Mouse (Mus musculus) lung, embryonic 14.5 days (tissue): ENCODE measurements at regions not wholly inside any gene's neighbourhood (a gene's known extent, or its start where the extent isn't known, plus 50 kb on each side); places are given as distances from the start of the nearest gene placed in this dataset.

ENCODE experiments used
- ATAC-seq: fragments of 200-750 bp; cut with Nextera tagmentation; 2 replicates; pipeline ENCODE4 v1.8.0; 2017; ENCODE audit warnings: mild to moderate bottlenecking, moderate TSS enrichment, moderate library complexity; ENCODE audit not compliant: insufficient read depth
- DNase-seq: peaks from one replicate; pipeline ENCODE4 v3.0.0-alpha.2; 2015
- H3K27ac ChIP-seq: fragments of 300-500 bp; sonication (generic); 2 replicates; pipeline ENCODE4 v1.5.1; 2014; ENCODE audit warnings: low read depth, mild to moderate bottlenecking, moderate library complexity
- H3K27me3 ChIP-seq: fragments of 300-500 bp; sonication (generic); 2 replicates; pipeline ENCODE4 v1.6.1; 2014; ENCODE audit warnings: low read length, control low read depth; ENCODE audit not compliant: insufficient read depth
- H3K36me3 ChIP-seq: fragments of 300-500 bp; sonication (generic); 2 replicates; pipeline ENCODE4 v1.6.1; 2014; ENCODE audit warnings: control low read depth; ENCODE audit not compliant: insufficient read depth
- H3K4me1 ChIP-seq: fragments of 300-500 bp; sonication (generic); 2 replicates; pipeline ENCODE4 v1.6.1; 2014; ENCODE audit warnings: antibody characterized with exemption, control low read depth; ENCODE audit not compliant: insufficient read depth
- H3K4me2 ChIP-seq: fragments of 300-500 bp; sonication (generic); 2 replicates; pipeline ENCODE4 v1.6.1; 2014; ENCODE audit warnings: mild to moderate bottlenecking
- H3K4me3 ChIP-seq: fragments of 300-500 bp; sonication (generic); 2 replicates; pipeline ENCODE4 v1.5.1; 2014; ENCODE audit warnings: low read depth, low read length
- H3K9ac ChIP-seq: fragments of 300-500 bp; sonication (generic); 2 replicates; pipeline ENCODE4 v1.6.1; 2014
- H3K9me3 ChIP-seq: fragments of 300-500 bp; sonication (generic); 2 replicates; pipeline ENCODE4 v1.6.1; 2016; ENCODE audit warnings: low read depth, low read length, control low read depth
- CTCF ChIP-seq: IDR thresholded peaks from 2 replicates; pipeline ENCODE4 v1.5.1; 2016; ENCODE audit warnings: antibody characterized with exemption, low read depth
- whole genome bisulfite sequencing: fragments of 180-500 bp; shearing (Covaris S2); extraction: QIAGEN DNeasy Blood & Tissue Kit; methylation state at CpG from one replicate; pipeline ENCODE4 v1.1.7; 2014; 5-methylcytosine and 5-hydroxymethylcytosine counted together

DNA sequence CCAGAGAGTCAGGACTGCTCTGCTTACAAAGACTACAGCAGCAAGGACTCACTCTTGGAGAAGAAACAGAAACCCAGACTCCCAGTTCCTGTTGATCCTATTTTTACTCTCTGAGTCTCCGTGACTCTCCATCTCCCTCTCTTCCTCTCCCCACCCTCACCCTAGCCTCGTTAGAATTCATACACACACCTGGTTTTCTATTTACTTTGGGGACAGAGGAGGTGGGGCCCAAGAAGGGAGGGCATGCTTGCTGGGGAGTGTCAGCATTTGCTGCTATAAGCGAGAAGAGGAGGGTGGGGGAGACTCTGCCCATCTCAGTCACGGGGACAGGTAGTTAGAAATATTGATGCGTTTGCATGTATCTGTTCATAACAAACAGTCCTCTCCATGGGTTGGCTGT is 129.6 kb upstream of the Runx1 start:
- TF ChIP-seq CTCF: no peak
- no peak for ATAC-seq
- H3K27me3 ChIP-seq: no peaks in the 10 kb centered on the region
- no peak overlapping the region for H3K4me3 ChIP-seq
- 27% methylated on average over 5 of the region's 5 CpGs for WGBS
- H3K9me3 ChIP-seq: no peaks in the 10 kb centered on the region
- H3K4me2 ChIP-seq: 0 out of 2 replicates have a peak overlapping the region, but pooled peaks have one; percentile 10
- no peak for DNase-seq
- no peak overlapping the region for H3K27ac ChIP-seq
- peaks cover 6% of the 10 kb centered on the region; the same call in 1 of the 2 replicates for H3K4me1 ChIP-seq
- no peak overlapping the region for H3K9ac ChIP-seq
- no peaks in the 10 kb centered on the region for H3K36me3 ChIP-seq

DNA sequence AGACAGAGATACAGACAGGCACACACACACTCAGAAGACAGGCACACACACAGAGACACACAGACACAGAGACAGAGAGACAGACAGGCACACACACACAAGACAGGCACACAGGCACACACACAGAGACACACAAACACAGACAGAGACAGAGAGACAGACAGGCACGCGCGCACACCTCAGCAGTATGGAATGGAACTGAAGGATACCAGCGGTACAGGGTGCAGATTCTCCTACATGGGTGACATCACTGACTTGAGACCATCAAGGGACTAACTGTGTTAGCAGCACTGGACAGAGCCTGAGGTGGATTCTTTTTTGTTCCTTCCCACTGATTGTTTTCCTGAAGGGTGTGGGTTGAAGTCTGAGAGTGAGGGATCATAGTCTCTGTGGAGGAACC is 129.1 kb upstream of the Runx1 start:
- ATAC-seq: peak; percentile 32; the same call in 1 of the 2 replicates
- no peaks in the 10 kb centered on the region for H3K27me3 ChIP-seq
- 95% methylated on average over 4 of the region's 4 CpGs for WGBS
- no peak overlapping the region for H3K4me3 ChIP-seq
- no peaks in the 10 kb centered on the region for H3K9me3 ChIP-seq
- H3K4me1 ChIP-seq: peaks cover 6% of the 10 kb centered on the region; the same call in 1 of the 2 replicates
- no peak for DNase-seq
- H3K36me3 ChIP-seq: no peaks in the 10 kb centered on the region
- no peak overlapping the region for H3K4me2 ChIP-seq
- no peak for TF ChIP-seq CTCF
- no peak overlapping the region for H3K9ac ChIP-seq
- H3K27ac ChIP-seq: no peak overlapping the region

DNA sequence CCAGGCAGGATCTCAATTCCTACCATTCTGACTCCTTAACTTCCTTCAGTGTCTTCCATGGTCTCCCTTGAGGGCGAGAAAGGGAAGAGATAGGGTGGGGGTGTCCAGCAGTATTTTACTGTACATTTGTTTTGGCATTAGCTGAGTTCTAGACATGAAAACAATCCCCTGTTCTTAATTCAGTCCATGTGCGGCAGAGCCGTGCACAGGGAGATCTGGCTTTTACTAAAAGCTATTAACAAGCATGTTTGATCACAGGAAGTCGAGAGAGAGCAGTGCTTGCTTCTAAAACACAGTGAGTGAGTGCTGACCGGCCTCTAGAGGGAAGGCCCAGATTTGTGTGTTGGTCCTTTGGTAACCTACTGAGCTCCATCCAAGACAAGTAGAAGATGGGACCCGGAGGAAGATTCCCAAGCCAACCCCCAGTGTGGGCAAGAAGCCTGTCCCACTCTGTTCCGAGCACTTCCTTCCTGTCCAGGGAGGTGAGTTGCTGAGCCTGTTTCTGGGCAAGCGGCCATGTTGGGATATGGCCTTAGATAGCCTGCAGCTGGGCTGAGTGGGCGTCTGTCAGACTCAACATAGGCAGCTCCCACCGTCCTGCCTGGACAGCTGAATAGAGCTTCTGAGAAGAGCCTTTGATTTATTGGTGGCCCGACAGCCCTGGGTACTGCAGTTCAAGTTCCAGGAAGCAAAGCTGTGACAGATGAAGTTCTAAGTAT is 128.1 kb upstream of the Runx1 start:
- DNase-seq (peak; percentile 82), ATAC-seq (peak; percentile 90)
- 0 out of 2 replicates have a peak, but pooled peaks have one; percentile 2 for TF ChIP-seq CTCF
- no peaks in the 10 kb centered on the region for H3K27me3 ChIP-seq
- H3K9ac ChIP-seq: no peak overlapping the region
- H3K4me2 ChIP-seq: no peak overlapping the region
- peak overlapping the region; percentile 3; the same call in 1 of the 2 replicates for H3K27ac ChIP-seq
- H3K36me3 ChIP-seq: no peaks in the 10 kb centered on the region
- H3K4me1 ChIP-seq: peaks cover 6% of the 10 kb centered on the region; the same call in 1 of the 2 replicates
- no peaks in the 10 kb centered on the region for H3K9me3 ChIP-seq
- no peak overlapping the region for H3K4me3 ChIP-seq
- 28% methylated on average over 11 of the region's 11 CpGs for WGBS

GRCm38 (mm10) chr16:92952336-92953097 is 126.6 kb upstream of the Runx1 start:
- Histone ChIP-seq H3K27me3 (no peaks in the 10 kb centered on the region), H3K9me3 (no peaks in the 10 kb centered on the region), H3K4me3 (no peak overlapping the region), H3K36me3 (no peaks in the 10 kb centered on the region), H3K27ac (no peak overlapping the region), H3K9ac (no peak overlapping the region), H3K4me2 (no peak overlapping the region), H3K4me1 (peaks cover 6% of the 10 kb centered on the region; the same call in 1 of the 2 replicates)
- ATAC-seq (no peak), DNase-seq (peak; percentile 20)
- TF ChIP-seq CTCF: no peak
- 35% methylated on average over 7 of the region's 7 CpGs for WGBS

- H3K4me1 ChIP-seq: peaks cover 6% of the 10 kb centered on the region; the same call in 1 of the 2 replicates
- DNase-seq (no peak), ATAC-seq (no peak)
- H3K9me3 ChIP-seq: no peaks in the 10 kb centered on the region
- H3K27ac ChIP-seq: no peak overlapping the region
- TF ChIP-seq CTCF: no peak
- no peaks in the 10 kb centered on the region for H3K27me3 ChIP-seq
- H3K4me3 ChIP-seq: no peak overlapping the region
- H3K9ac ChIP-seq: no peak overlapping the region
- no peaks in the 10 kb centered on the region for H3K36me3 ChIP-seq
- WGBS: 91% methylated on average over 6 of the region's 6 CpGs
- H3K4me2 ChIP-seq: no peak overlapping the region
These were observed 125.6 kb upstream of the Runx1 start for GRCm38 (mm10) chr16:92951516-92951915.

DNA sequence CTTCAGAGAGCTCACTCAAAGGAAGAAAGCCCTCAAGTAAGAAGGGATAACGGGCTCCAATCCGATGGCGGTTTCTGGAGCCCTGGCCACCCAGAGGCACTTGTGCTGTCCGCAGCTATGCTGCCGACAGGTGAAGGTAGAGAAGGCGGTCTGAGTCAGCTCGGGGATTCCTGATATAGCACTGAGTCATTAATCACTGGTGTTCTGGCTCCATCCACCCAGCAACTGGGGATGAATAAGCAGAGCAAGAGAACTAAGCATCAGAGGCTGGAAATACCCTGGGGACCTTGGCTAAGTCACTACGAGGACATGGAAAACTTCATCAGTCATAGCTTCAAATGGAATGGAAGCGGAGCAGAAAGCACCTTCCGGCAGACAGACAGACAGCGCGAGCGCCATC is 122.5 kb upstream of the Runx1 start:
- no peak for TF ChIP-seq CTCF
- H3K9me3 ChIP-seq: no peaks in the 10 kb centered on the region
- no peak overlapping the region for H3K4me3 ChIP-seq
- no peak overlapping the region for H3K9ac ChIP-seq
- DNase-seq (no peak), ATAC-seq (no peak)
- H3K27ac ChIP-seq: no peak overlapping the region
- no peaks in the 10 kb centered on the region for H3K36me3 ChIP-seq
- no peak overlapping the region for H3K4me2 ChIP-seq
- no peaks in the 10 kb centered on the region for H3K27me3 ChIP-seq
- WGBS: 84% methylated on average over 13 of the region's 13 CpGs
- H3K4me1 ChIP-seq: no peaks in the 10 kb centered on the region

GRCm38 (mm10) chr16:92946554-92946953 is 120.6 kb upstream of the Runx1 start:
- 75% methylated on average over 4 of the region's 4 CpGs for WGBS
- no peak overlapping the region for H3K9ac ChIP-seq
- H3K27me3 ChIP-seq: no peaks in the 10 kb centered on the region

More at GRCm38 (mm10) chr16:92946554-92946953, 120.6 kb upstream of the Runx1 start:
- H3K36me3 ChIP-seq: no peaks in the 10 kb centered on the region
- DNase-seq (no peak), ATAC-seq (no peak)
- H3K27ac ChIP-seq: no peak overlapping the region
- no peaks in the 10 kb centered on the region for H3K9me3 ChIP-seq
- H3K4me3 ChIP-seq: no peak overlapping the region
- no peak for TF ChIP-seq CTCF
- H3K4me1 ChIP-seq: no peaks in the 10 kb centered on the region
- H3K4me2 ChIP-seq: no peak overlapping the region
